Mouse (Mus musculus): Measurements from ENCODE around the gene S100a11. TPM values are rescaled to one million over a fixed set of nuclear protein-coding genes. Genes with fewer than 3 reads are reported as not detected.
"Not testable (repeated sequence)": the region's sequence is repeated elsewhere in the genome, so short reads cannot be mapped to it uniquely, and the experiment has no call there.

S100a11 gene
- 10 to 100 TPM; 16.1 to 20.2 TPM for total RNA-seq (2021)
- long read RNA-seq, transcript S100a11-201 (3 exons, 511 nt), result major isoform, 12 of 13 reads
- long read RNA-seq, partial matches to known transcripts, result 0 of 13 reads
- long read RNA-seq, other reads (novel, unspliced or antisense), result 1 of 13 reads

GRCm38 (mm10) chr3:93520330-93521193 lies at the start of gene S100a11:
Gene S100a11 (plus strand): TSS chr3:93520488.
- DNase-seq (ENCODE audit: low spot score in 2 of 2), result peak; percentile 6 to 19

- DNase-seq (ENCODE audit: low spot score in 2 of 2), result no peak
Observed at GRCm38 (mm10) chr3:93480053-93480452, 40.2 kb upstream of the S100a11 start.

- no peak for DNase-seq (ENCODE audit: low spot score in 2 of 2)
Observed at GRCm38 (mm10) chr3:93481982-93482616, 38.2 kb upstream of the S100a11 start.

GRCm38 (mm10) chr3:93485611-93486010 lies 34.7 kb upstream of the S100a11 start:
- DNase-seq (ENCODE audit: low spot score in 2 of 2), result no peak

- DNase-seq (ENCODE audit: low spot score in 2 of 2), result no peak
Observed at GRCm38 (mm10) chr3:93488541-93488940, 31.7 kb upstream of the S100a11 start.

- DNase-seq (ENCODE audit: low spot score in 2 of 2), result no peak
Observed at GRCm38 (mm10) chr3:93492176-93492575, 28.1 kb upstream of the S100a11 start.

GRCm38 (mm10) chr3:93493992-93494391 lies 26.3 kb upstream of the S100a11 start:
- DNase-seq (ENCODE audit: low spot score in 2 of 2), result peak; percentile 43 to 64

- not testable (repeated sequence) for DNase-seq (ENCODE audit: low spot score in 2 of 2)
Observed at GRCm38 (mm10) chr3:93494774-93495173, 25.5 kb upstream of the S100a11 start.

GRCm38 (mm10) chr3:93497131-93497530 lies 23.2 kb upstream of the S100a11 start:
- DNase-seq (ENCODE audit: low spot score in 2 of 2), result no peak

- no peak for DNase-seq (ENCODE audit: low spot score in 2 of 2)
Observed at GRCm38 (mm10) chr3:93499129-93499528, 21.2 kb upstream of the S100a11 start.

- DNase-seq (ENCODE audit: low spot score in 2 of 2), result no peak
Observed at GRCm38 (mm10) chr3:93504536-93505189, 15.6 kb upstream of the S100a11 start.

GRCm38 (mm10) chr3:93505960-93506863 lies 14.1 kb upstream of the S100a11 start:
- DNase-seq (ENCODE audit: low spot score in 2 of 2), result no peak

GRCm38 (mm10) chr3:93506881-93507325 lies 13.4 kb upstream of the S100a11 start:
- no peak for DNase-seq (ENCODE audit: low spot score in 2 of 2)

GRCm38 (mm10) chr3:93509301-93509700 lies 11.0 kb upstream of the S100a11 start:
- DNase-seq (ENCODE audit: low spot score in 2 of 2), result no peak

- DNase-seq (ENCODE audit: low spot score in 2 of 2), result no peak
Observed at GRCm38 (mm10) chr3:93511036-93511435, 9.3 kb upstream of the S100a11 start.

GRCm38 (mm10) chr3:93511801-93512200 lies 8.5 kb upstream of the S100a11 start:
- DNase-seq (ENCODE audit: low spot score in 2 of 2), result no peak

GRCm38 (mm10) chr3:93512386-93513101 lies 7.7 kb upstream of the S100a11 start:
- DNase-seq (ENCODE audit: low spot score in 2 of 2), result no peak

GRCm38 (mm10) chr3:93514628-93515027 lies 5.7 kb upstream of the S100a11 start:
- no peak for DNase-seq (ENCODE audit: low spot score in 2 of 2)

- no peak for DNase-seq (ENCODE audit: low spot score in 2 of 2)
Observed at GRCm38 (mm10) chr3:93517343-93517742, 2.9 kb upstream of the S100a11 start.

- DNase-seq (ENCODE audit: low spot score in 2 of 2), result no peak
Observed at GRCm38 (mm10) chr3:93519856-93520329, 395 bp upstream of the S100a11 start.

Measured in layer of hippocampus, postnatal 10 days (tissue).